Mouse (Mus musculus): Measurements from ENCODE around the gene Lgals9.

GRCm38 (mm10) chr11:78934307-78934706 lies 50.4 kb downstream of the Lgals9 start:
- TF ChIP-seq CTCF (IDR thresholded peaks at IDR 0.05; ENCODE audit: low read depth, low read length), result no peak
- TF ChIP-seq POLR2A (IDR thresholded peaks at IDR 0.05; ENCODE audit: extremely low read depth, insufficient read depth, low read length), result no peak
